Mouse (Mus musculus) hindbrain, embryonic 16.5 days (tissue): ENCODE data around the gene Tnfrsf19. TPM values are rescaled to one million over a fixed set of nuclear protein-coding genes. Genes with fewer than 3 reads are reported as not detected.

Source experiments
- ATAC-seq: fragments of 200-750 bp; cut with Nextera tagmentation; 2 replicates; pipeline ENCODE4 v1.8.0; 2017; ENCODE audit warnings: moderate TSS enrichment, moderate library complexity
- H3K27ac ChIP-seq: fragments of 300-500 bp; sonication (generic); 2 replicates; pipeline ENCODE4 v1.5.1; 2014; ENCODE audit warnings: low read depth, mild to moderate bottlenecking, control low read depth, low read length, moderate library complexity
- H3K27me3 ChIP-seq: fragments of 300-500 bp; sonication (generic); replicated peaks from 2 replicates; pipeline ENCODE4 v1.6.1; 2014; ENCODE audit warnings: low read length; ENCODE audit not compliant: control insufficient read depth, insufficient read depth
- H3K36me3 ChIP-seq: fragments of 300-500 bp; sonication (generic); 2 replicates; pipeline ENCODE4 v1.6.1; 2014; ENCODE audit warnings: mild to moderate bottlenecking, low read length, moderate library complexity, mixed read lengths; ENCODE audit not compliant: control insufficient read depth, insufficient read depth
- H3K4me1 ChIP-seq: fragments of 300-500 bp; sonication (generic); 2 replicates; pipeline ENCODE4 v1.6.1; 2014; ENCODE audit warnings: low read depth, low read length; ENCODE audit not compliant: control insufficient read depth, insufficient read depth
- H3K4me2 ChIP-seq: fragments of 300-500 bp; sonication (generic); 2 replicates; pipeline ENCODE4 v1.6.1; 2014; ENCODE audit warnings: mild to moderate bottlenecking, low read length, control low read depth, moderate library complexity
- H3K4me3 ChIP-seq: fragments of 300-500 bp; sonication (generic); 2 replicates; pipeline ENCODE4 v1.5.1; 2014; ENCODE audit warnings: mild to moderate bottlenecking, low read length, control low read depth, moderate library complexity
- H3K9ac ChIP-seq: fragments of 300-500 bp; sonication (generic); 2 replicates; pipeline ENCODE4 v1.6.1; 2014; ENCODE audit warnings: low read depth, mild to moderate bottlenecking, control low read depth, low read length, moderate library complexity
- H3K9me3 ChIP-seq: fragments of 300-500 bp; sonication (generic); 2 replicates; pipeline ENCODE4 v1.6.1; 2014; ENCODE audit warnings: mild to moderate bottlenecking, low read length, moderate library complexity; ENCODE audit not compliant: control insufficient read depth
- WGBS: fragments of 180-500 bp; shearing (Covaris S2); extraction: QIAGEN DNeasy Blood & Tissue Kit; methylation state at CpG from one replicate; pipeline ENCODE4 v1.1.7; 2014; 5-methylcytosine and 5-hydroxymethylcytosine counted together
- polyA plus RNA-seq: library from polyadenylated mRNA; unstranded; fragments of >200 nt; fragmentation: Nextera tagmentation; extraction: Ambion mirVana; gene quantifications from 2 replicates; pipeline ENCODE4 v1.2.1, GENCODE M21; 2015

The Tnfrsf19 gene
- 29.8 and 33.6 TPM in 2 replicates for polyA plus RNA-seq

DNA sequence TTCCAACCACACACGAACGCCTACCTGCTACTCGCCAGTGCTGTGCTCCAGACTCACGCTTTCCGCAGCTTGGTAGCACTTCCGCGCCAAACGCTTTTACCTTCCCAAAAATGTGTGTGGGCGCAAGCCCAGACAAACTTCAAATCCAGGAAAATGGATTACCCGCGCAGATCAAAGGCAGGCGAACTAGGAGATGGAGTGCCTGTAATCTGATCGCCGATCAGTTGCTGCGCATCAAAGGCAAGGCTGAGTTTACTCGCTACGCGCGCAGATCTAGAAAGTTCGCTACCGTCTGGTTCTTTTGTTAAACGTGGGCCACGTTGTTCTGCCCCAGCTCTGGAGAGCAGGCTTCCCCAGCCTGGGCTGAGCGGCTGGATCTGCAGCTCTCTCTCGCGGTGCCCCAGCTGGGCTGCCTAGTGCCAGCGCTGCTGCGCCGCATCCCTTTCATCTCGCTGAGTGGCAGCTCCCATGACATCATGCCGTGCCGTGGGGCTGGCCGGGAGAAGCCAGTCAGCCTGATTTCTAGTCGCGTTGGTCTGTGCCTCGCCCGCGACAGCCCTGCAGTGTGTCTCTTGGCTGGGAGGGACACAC is at the start of gene Tnfrsf19:
TSS of gene Tnfrsf19 (minus strand) at position 400 of the 591 bp plus-strand sequence.
- H3K4me3 ChIP-seq, result peak within 1 kb of the TSS; percentile 55
- no peaks in the 10 kb centered on the region for H3K36me3 ChIP-seq
- WGBS, result under 1% methylated on average over 38 of the region's 38 CpGs
- H3K4me1 ChIP-seq, result peaks cover 15% of the 10 kb centered on the region
- ATAC-seq, result peak; percentile 97
- H3K4me2 ChIP-seq, result peak within 1 kb of the TSS; percentile 94
- H3K27ac ChIP-seq, result peak within 1 kb of the TSS; percentile 77
- H3K9me3 ChIP-seq, result no peaks in the 10 kb centered on the region
- peak within 1 kb of the TSS; percentile 71 for H3K9ac ChIP-seq
- H3K27me3 ChIP-seq, result no peaks in the 10 kb centered on the region

DNA sequence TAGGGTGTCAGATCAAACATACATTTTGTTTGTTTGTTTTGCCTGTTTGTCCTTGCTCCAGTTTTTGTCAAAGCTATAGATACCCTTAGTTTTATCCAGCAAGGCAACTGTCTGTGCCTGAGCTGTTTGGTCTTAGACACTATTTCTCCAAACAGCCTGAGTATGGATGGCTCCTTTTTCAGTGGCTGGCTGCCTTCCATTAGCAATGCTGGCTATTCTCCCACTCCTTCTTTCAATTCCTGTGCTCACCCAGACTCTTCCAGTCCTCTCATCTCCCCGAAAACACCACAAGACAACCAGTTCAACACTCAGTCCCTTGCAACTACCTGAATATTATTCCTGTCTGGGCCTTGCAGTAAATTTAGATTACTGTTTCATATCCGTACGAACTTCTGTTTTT is 45.8 kb upstream of the Tnfrsf19 start:
- H3K4me2 ChIP-seq, result no peak overlapping the region
- 83% methylated on average over 3 of the region's 3 CpGs for WGBS
- no peaks in the 10 kb centered on the region for H3K36me3 ChIP-seq
- H3K4me3 ChIP-seq, result no peak overlapping the region
- H3K4me1 ChIP-seq, result no peaks in the 10 kb centered on the region
- H3K27me3 ChIP-seq, result no peaks in the 10 kb centered on the region
- H3K9ac ChIP-seq, result no peak overlapping the region
- no peak overlapping the region for H3K27ac ChIP-seq
- no peak for ATAC-seq
- no peaks in the 10 kb centered on the region for H3K9me3 ChIP-seq

DNA sequence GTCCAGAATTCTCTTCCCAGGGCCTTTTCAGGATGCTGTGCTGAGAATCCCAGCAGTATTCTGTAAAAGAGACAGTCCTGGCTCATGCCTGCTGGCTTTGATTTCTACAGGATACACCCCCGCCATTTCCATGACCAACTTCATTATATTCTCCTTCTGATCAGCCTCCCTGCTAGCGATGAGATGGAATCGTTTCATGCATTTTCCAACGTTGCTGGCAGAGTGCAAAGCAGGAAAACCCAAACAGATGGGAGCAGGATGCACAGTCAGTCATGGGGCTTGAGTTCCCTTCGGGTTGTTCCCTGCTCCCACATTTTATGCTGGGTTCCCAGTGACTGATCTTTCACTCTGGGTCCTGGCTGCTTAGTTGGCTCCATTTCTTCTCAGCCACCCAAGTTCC is 44.7 kb upstream of the Tnfrsf19 start:
- no peaks in the 10 kb centered on the region for H3K27me3 ChIP-seq
- no peaks in the 10 kb centered on the region for H3K36me3 ChIP-seq
- H3K4me2 ChIP-seq, result no peak overlapping the region
- H3K27ac ChIP-seq, result no peak overlapping the region
- H3K9ac ChIP-seq, result no peak overlapping the region
- ATAC-seq, result no peak
- 82% methylated on average over 5 of the region's 5 CpGs for WGBS
- no peaks in the 10 kb centered on the region for H3K4me1 ChIP-seq
- no peak overlapping the region for H3K4me3 ChIP-seq
- H3K9me3 ChIP-seq, result no peaks in the 10 kb centered on the region

DNA sequence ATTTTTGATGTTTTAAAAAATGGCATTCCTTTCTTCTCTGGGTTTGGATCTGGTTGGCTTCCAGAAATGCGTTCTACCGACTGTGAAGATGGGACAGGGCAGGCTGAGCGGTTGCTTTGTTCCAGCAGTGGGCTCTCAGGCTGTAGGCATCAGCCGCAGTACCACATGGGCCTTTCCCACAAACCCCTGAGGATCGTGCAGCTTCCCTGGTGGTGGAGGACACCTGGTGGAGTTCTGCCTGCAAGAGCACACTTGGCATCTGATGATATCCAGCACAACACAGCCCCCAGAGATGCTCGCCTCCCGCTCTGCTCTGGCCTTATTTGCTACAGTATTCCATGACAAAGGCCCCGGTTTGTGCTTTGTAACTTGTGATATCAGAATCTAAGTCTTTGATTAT is 41.9 kb upstream of the Tnfrsf19 start:
- H3K36me3 ChIP-seq, result no peaks in the 10 kb centered on the region
- ATAC-seq, result no peak
- H3K9ac ChIP-seq, result no peak overlapping the region
- no peaks in the 10 kb centered on the region for H3K9me3 ChIP-seq
- no peaks in the 10 kb centered on the region for H3K4me1 ChIP-seq
- H3K27me3 ChIP-seq, result no peaks in the 10 kb centered on the region
- 75% methylated on average over 8 of the region's 8 CpGs for WGBS
- no peak overlapping the region for H3K4me2 ChIP-seq
- no peak overlapping the region for H3K27ac ChIP-seq
- no peak overlapping the region for H3K4me3 ChIP-seq

DNA sequence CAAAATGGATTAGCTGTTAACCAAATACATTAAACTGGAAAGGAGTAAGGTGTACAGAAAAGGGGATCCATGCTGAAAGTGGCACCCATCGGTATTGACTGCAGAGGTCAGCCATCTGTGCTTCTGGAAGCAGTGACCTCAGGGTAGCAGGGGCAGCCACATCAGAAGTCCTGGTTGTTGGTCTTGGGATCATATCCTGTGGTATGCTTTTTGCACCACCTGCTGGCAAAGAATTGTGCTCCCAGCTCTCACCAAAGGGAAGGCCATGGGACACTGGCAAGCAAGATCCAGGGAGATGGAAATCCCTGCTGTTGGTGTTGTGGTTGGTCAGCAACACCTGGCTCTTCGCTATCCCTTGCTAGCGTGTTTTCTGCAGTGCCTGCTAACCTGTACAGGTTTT is 39.0 kb upstream of the Tnfrsf19 start:
- H3K27me3 ChIP-seq, result no peaks in the 10 kb centered on the region
- ATAC-seq, result no peak
- no peak overlapping the region for H3K27ac ChIP-seq
- no peaks in the 10 kb centered on the region for H3K9me3 ChIP-seq
- H3K9ac ChIP-seq, result no peak overlapping the region
- H3K4me1 ChIP-seq, result no peaks in the 10 kb centered on the region
- no peak overlapping the region for H3K4me2 ChIP-seq
- WGBS, result 65% methylated on average over 3 of the region's 3 CpGs
- no peak overlapping the region for H3K4me3 ChIP-seq
- H3K36me3 ChIP-seq, result no peaks in the 10 kb centered on the region

DNA sequence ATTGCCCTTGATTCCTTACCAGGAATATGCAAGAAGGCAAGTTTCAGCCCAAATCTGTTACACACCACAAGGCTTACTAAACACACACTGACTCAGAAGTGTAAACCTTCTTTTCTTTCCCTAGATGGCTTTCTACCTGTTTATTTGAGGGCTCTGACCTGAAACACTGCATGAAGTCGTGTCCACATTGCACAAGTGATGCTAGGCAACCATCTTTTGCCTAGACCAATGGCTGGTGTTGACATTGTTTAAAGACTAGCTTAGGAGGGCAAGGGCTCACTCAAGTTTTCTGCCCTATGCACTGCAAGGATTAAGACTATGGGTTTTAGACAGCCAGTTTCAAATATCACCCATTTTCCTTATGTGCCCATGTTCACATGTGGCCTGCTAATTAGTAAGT is 23.3 kb upstream of the Tnfrsf19 start:
- Histone ChIP-seq H3K9ac (no peak overlapping the region), H3K4me3 (no peak overlapping the region), H3K4me1 (no peaks in the 10 kb centered on the region), H3K4me2 (no peak overlapping the region), H3K27me3 (no peaks in the 10 kb centered on the region), H3K9me3 (no peaks in the 10 kb centered on the region), H3K36me3 (no peaks in the 10 kb centered on the region), H3K27ac (no peak overlapping the region)
- ATAC-seq, result no peak
- WGBS, result 87% methylated on average over 1 of the region's 1 CpGs

DNA sequence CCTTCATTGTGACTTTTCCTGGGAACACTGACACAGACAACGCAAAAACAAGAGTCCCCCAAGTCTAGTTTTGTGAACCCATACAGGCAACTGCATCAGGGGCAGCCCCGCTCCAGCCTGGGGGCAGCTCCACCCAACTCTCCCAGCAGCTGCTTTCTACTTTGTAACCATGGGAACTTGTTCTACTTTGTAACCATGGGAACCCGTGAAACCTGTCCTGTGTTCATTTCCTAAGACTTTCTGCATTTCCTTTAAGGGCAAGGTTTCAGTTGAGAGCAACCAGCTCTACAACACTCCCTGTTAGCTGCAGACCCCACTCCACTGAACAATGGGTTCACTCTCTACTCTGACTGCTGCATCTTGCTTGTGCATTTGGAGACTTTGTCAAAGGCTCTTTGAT is 15.4 kb upstream of the Tnfrsf19 start:
- no peaks in the 10 kb centered on the region for H3K36me3 ChIP-seq
- H3K27ac ChIP-seq, result no peak overlapping the region
- ATAC-seq, result no peak
- peaks cover 2% of the 10 kb centered on the region; the same call in 1 of the 2 replicates for H3K27me3 ChIP-seq
- H3K9ac ChIP-seq, result no peak overlapping the region
- H3K9me3 ChIP-seq, result no peaks in the 10 kb centered on the region
- no peak overlapping the region for H3K4me2 ChIP-seq
- WGBS, result 42% methylated on average over 3 of the region's 3 CpGs
- H3K4me3 ChIP-seq, result no peak overlapping the region
- H3K4me1 ChIP-seq, result peaks cover 4% of the 10 kb centered on the region

DNA sequence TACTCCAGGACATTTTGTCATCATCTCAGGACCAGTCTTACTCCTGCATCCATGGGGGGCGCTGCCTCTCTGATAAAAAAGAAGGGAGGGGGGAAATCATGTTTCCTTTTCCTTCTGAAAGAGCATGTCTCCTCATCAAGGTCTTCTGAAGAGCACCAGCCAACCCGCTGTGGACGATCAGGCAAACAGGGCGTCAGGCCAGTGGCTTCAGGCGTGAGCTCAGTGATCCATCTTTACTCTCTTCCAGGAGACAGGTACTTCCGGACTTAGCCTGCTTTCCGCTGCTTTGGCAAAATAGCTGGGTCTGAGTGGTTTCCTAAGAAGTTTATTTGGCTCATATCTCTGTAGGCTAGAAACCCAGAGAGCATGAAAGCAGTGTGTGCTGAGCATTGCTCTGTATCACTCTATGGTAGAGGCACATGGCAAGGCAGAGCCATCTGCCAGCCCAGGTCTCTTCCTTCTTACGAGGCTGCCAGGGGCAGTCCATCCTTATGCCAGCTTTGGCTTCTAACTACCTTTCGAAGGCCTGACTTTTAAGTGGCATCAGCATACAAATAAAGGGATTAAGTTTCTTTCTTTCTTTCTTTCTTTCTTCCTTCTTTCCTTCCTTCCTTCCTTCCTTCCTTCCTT is 13.1 kb upstream of the Tnfrsf19 start:
- Histone ChIP-seq H3K4me3 (no peak overlapping the region), H3K4me1 (peaks cover 6% of the 10 kb centered on the region), H3K27me3 (peaks cover 2% of the 10 kb centered on the region; the same call in 1 of the 2 replicates), H3K36me3 (no peaks in the 10 kb centered on the region), H3K27ac (no peak overlapping the region), H3K9me3 (no peaks in the 10 kb centered on the region), H3K4me2 (no peak overlapping the region), H3K9ac (no peak overlapping the region)
- 90% methylated on average over 9 of the region's 9 CpGs for WGBS
- no peak for ATAC-seq

DNA sequence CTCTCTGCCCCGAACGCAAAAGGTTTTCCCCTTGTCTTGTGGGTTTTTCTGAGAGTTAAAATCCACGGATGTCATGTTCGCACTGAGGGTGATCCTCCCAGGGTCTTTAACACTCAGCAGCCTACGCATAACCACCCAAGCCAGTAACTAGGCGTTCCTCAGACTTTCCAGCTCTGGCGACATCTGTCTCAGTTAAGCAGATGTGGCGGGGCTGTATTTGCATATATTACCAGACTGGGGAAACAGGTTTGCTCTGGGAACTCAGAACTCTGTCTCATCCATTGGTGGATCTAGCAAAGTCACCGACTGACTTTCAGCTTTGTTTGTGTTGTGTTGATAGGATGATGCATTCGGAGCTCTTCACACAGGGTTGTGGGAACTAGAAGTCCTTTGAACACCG is 10.7 kb upstream of the Tnfrsf19 start:
- Histone ChIP-seq H3K9ac (peak overlapping the region; percentile 42), H3K36me3 (no peaks in the 10 kb centered on the region), H3K27me3 (peaks cover 2% of the 10 kb centered on the region; the same call in 1 of the 2 replicates), H3K4me3 (peak overlapping the region; percentile 25), H3K27ac (no peak overlapping the region), H3K4me2 (peak overlapping the region; percentile 55), H3K9me3 (no peaks in the 10 kb centered on the region), H3K4me1 (peaks cover 6% of the 10 kb centered on the region)
- no peak for ATAC-seq
- 13% methylated on average over 11 of the region's 11 CpGs for WGBS
